Mouse (Mus musculus): ENCODE measurements at regions not wholly inside any gene's neighbourhood (a gene's known extent, or its start where the extent isn't known, plus 50 kb on each side); places are given as distances from the start of the nearest gene placed in this dataset.

- no peak for DNase-seq (ENCODE audit: low spot score in 2 of 2)
These were observed 75.3 kb upstream of the Map2 start for GRCm38 (mm10) chr1:66099562-66100444.

GRCm38 (mm10) chr1:66101419-66101818 lies 73.7 kb upstream of the Map2 start:
- no peak for DNase-seq (ENCODE audit: low spot score in 2 of 2)

GRCm38 (mm10) chr1:66104493-66104892 lies 70.6 kb upstream of the Map2 start:
- no peak for DNase-seq (ENCODE audit: low spot score in 2 of 2)

GRCm38 (mm10) chr1:66105206-66105605 lies 69.9 kb upstream of the Map2 start:
- no peak for DNase-seq (ENCODE audit: low spot score in 2 of 2)

- DNase-seq (ENCODE audit: low spot score in 2 of 2): peak in 1 of 2 experiments; percentile 5
These were observed 67.0 kb upstream of the Map2 start for GRCm38 (mm10) chr1:66108051-66108450.

- no peak for DNase-seq (ENCODE audit: low spot score in 2 of 2)
These were observed 61.2 kb upstream of the Map2 start for GRCm38 (mm10) chr1:66113916-66114315.

GRCm38 (mm10) chr1:66115330-66115729 lies 59.7 kb upstream of the Map2 start:
- peak; percentile 64 to 67 for DNase-seq (ENCODE audit: low spot score in 2 of 2)

Data from left cerebral cortex, adult 18-20 months (tissue).